Mouse (Mus musculus) liver, embryonic 14.5 days (tissue): Measurements from ENCODE around the gene Ensa. TPM values are rescaled to one million over a fixed set of nuclear protein-coding genes. Genes with fewer than 3 reads are reported as not detected.

ENCODE experiments used
- ATAC-seq: fragments of 200-750 bp; cut with Nextera tagmentation; 2 replicates; pipeline ENCODE4 v1.8.0; 2017; ENCODE audit warnings: moderate number of reproducible peaks, mild to moderate bottlenecking, moderate library complexity; ENCODE audit not compliant: insufficient read depth
- DNase-seq, 3 experiments: peaks; one replicate each; pipeline ENCODE4 v3.0.0-alpha.2; 2012 to 2013; ENCODE audit warnings: low read depth in 3 of 3, low spot score in 3 of 3
- H3K27ac ChIP-seq: fragments of 300-500 bp; sonication (generic); 2 replicates; pipeline ENCODE4 v1.5.1; 2014; ENCODE audit warnings: moderate library complexity, mild to moderate bottlenecking, control low read depth, inconsistent platforms
- H3K27me3 ChIP-seq: fragments of 300-500 bp; sonication (generic); 2 replicates; pipeline ENCODE4 v1.6.1; 2014; ENCODE audit warnings: mild to moderate bottlenecking, low read length, moderate library complexity; ENCODE audit not compliant: control insufficient read depth, insufficient read depth
- H3K36me3 ChIP-seq: fragments of 300-500 bp; sonication (generic); replicated peaks from 2 replicates; pipeline ENCODE4 v1.6.1; 2014; ENCODE audit warnings: low read depth; ENCODE audit not compliant: control insufficient read depth, insufficient read depth
- H3K4me1 ChIP-seq, 2 experiments: fragments of 200-500 bp in 1 of 2; fragments of 300-500 bp in 1 of 2; sonication (generic) in 1 of 2; replicated peaks; 2 replicates each; pipeline ENCODE4 v1.6.1; 2012 to 2014; ENCODE audit warnings: antibody characterized with exemption in 1 of 2, inconsistent platforms in 1 of 2, low read length in 1 of 2; ENCODE audit not compliant: control insufficient read depth in 2 of 2, insufficient read depth in 2 of 2
- H3K4me2 ChIP-seq: fragments of 300-500 bp; sonication (generic); 2 replicates; pipeline ENCODE4 v1.6.1; 2014; ENCODE audit warnings: low read depth, mild to moderate bottlenecking, control low read depth, moderate library complexity
- H3K4me3 ChIP-seq, 2 experiments: fragments of 200-500 bp in 1 of 2; fragments of 300-500 bp in 1 of 2; sonication (generic) in 1 of 2; 2 replicates each; pipeline ENCODE4 v1.5.1; 2012 to 2014; ENCODE audit warnings: low read depth in 2 of 2, low read length in 2 of 2, mild to moderate bottlenecking in 2 of 2, control low read depth in 1 of 2, inconsistent platforms in 1 of 2, moderate library complexity in 1 of 2; ENCODE audit not compliant: insufficient read depth in 1 of 2
- H3K9ac ChIP-seq: fragments of 300-500 bp; sonication (generic); replicated peaks from 2 replicates; pipeline ENCODE4 v1.6.1; 2014; ENCODE audit warnings: mild to moderate bottlenecking, control low read depth, moderate library complexity
- H3K9me3 ChIP-seq: fragments of 300-500 bp; sonication (generic); 2 replicates; pipeline ENCODE4 v1.6.1; 2016; ENCODE audit warnings: low read length, mixed read lengths; ENCODE audit not compliant: control insufficient read depth
- CTCF ChIP-seq: IDR thresholded peaks from 2 replicates; pipeline ENCODE4 v1.5.1; 2016; ENCODE audit warnings: antibody characterized with exemption, low read depth, control low read depth
- EP300 ChIP-seq: IDR thresholded peaks from 2 replicates; pipeline ENCODE4 v1.6.1; 2016; ENCODE audit warnings: antibody characterized with exemption, low read depth
- WGBS: fragments of 180-500 bp; shearing (Covaris S2); extraction: QIAGEN DNeasy Blood & Tissue Kit; methylation state at CpG from one replicate; pipeline ENCODE4 v1.1.7; 2014; ENCODE audit not compliant: insufficient replicate concordance; 5-methylcytosine and 5-hydroxymethylcytosine counted together
- polyA plus RNA-seq, 2 experiments: library from polyadenylated mRNA; depleted of rRNA in 1 of 2; stranded (reverse) in 1 of 2; unstranded in 1 of 2; fragments of >200 nt; fragmentation: Nextera tagmentation in 1 of 2; extraction: Ambion mirVana in 1 of 2; gene quantifications; 2 replicates each; pipeline versions ENCODE4 v1.2.1 to v1.2.3; 2012 to 2014

Ensa gene
- polyA plus RNA-seq, 2 experiments = 14.9 to 26.8 TPM

DNA sequence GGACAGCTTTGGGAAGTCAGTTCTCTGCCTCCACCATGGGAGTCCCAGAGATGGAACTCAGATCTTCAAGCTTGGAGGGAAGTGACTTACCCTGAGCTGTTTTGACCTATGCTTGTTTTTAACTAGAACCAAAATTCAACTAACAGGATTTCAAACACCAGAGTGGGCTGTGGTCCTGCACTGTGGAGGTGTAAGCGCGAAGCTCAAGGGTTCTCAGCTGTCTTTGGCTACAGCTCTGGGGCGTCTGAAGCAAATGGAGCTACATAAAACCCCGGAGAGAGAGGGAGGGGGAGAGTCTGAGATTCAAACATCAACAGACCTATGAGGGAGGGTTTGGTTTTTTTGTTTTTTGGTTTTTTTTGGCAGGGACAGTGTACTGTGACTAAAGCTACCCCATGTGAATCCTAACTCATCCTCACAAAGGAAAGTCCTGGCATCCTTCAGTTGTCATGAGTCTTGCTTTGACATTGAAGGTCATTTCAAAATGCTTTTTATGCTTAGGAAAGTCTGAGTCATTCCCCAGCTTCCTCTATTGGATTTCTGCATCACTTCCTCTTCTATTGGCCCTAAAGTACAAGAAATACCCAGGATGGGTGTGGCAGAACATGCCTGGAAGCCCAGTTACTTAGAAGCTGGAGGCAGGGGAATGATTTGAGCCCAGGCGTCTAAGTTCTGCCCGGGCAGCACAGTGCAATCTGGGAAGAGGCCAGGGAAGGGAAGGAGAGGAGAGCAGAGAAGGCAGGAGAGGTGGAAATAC, 25.7 kb downstream of the Ensa start:
- no peaks in the 10 kb centered on the region for H3K36me3 ChIP-seq
- H3K4me1 ChIP-seq = peaks cover 9 to 18% of the 10 kb centered on the region in 2 experiments
- peak overlapping the region; percentile 58 for H3K27ac ChIP-seq
- H3K9me3 ChIP-seq = no peaks in the 10 kb centered on the region
- WGBS = 41% methylated on average over 6 of the region's 6 CpGs
- H3K9ac ChIP-seq = no peak overlapping the region
- DNase-seq (no peak), ATAC-seq (peak; percentile 21; the same call in 1 of the 2 replicates)
- no peaks in the 10 kb centered on the region for H3K27me3 ChIP-seq
- H3K4me2 ChIP-seq = no peak overlapping the region
- no peak for TF ChIP-seq EP300
- TF ChIP-seq CTCF = no peak
- no peak overlapping the region for H3K4me3 ChIP-seq

DNA sequence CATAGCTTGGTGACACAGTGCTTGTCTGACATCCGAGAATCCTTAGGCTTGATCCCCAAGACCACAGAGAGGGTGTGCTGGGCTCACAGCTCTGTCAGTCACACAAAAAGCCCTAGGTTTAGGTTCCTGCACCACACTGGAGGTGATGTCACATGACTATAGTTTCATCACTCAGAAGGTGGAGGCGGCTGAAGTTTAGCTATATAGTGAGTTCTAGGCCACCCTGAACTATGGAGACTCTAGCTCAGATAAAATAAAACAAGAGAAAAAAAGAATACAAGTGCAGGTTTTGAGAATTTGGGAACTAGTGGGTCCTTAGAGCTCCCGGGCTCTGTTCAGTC, 26.2 kb downstream of the Ensa start:
- Histone ChIP-seq H3K4me1 (peaks cover 4 to 14% of the 10 kb centered on the region in 2 experiments), H3K4me2 (no peak overlapping the region), H3K36me3 (no peaks in the 10 kb centered on the region), H3K27me3 (no peaks in the 10 kb centered on the region), H3K9me3 (no peaks in the 10 kb centered on the region), H3K27ac (peak overlapping the region; percentile 58), H3K9ac (no peak overlapping the region), H3K4me3 (no peak overlapping the region)
- WGBS = 74% methylated on average over 3 of the region's 3 CpGs
- ATAC-seq = 0 out of 2 replicates have a peak, but pooled peaks have one; percentile 3
- no peak for TF ChIP-seq CTCF
- TF ChIP-seq EP300 = no peak
- DNase-seq = no peak

DNA sequence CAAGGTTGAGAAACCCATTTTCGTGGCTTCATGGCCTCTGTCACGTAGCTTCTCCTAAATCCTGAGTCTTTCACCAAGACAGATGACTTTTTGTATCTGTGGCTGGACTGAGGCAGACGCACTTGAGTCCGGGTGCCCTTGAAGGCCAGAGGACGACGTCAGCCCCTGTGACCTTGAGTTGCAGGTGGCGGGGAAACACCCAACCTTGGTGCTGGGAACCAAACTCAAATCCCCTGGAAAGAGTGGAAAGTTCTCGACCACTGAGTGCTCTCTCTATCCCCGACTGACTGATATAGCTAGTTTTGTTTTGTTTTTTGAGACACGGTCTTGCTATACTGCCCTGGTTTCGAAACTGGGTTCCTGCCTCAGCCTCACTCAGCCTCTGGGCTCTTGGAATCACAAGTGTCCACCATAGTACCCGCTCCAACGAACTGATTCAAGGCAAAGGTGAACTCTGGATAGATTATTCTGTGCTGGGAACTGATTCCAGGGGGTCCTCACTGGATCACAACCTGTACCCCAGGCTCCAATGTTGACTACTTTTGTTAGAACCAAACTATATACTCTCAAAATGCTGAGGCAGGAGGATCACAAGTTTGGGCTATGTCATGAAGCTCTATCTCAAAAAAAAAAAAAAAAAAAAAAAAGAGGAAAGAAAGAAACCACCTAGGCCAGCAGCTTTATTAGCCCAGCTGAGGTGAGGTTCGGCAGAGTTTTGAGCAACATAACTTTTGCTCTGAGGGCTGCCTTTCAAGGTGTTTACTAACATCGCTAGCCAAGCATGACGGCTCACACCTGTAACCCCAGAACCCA, 26.8 kb downstream of the Ensa start:
- ATAC-seq (no peak), DNase-seq (no peak)
- Histone ChIP-seq H3K27me3 (no peaks in the 10 kb centered on the region), H3K4me3 (no peak overlapping the region), H3K4me2 (no peak overlapping the region), H3K4me1 (peaks cover 0 to 12% of the 10 kb centered on the region in 2 experiments; a peak in 2 of 4 replicates), H3K9me3 (no peaks in the 10 kb centered on the region), H3K36me3 (no peaks in the 10 kb centered on the region), H3K9ac (no peak overlapping the region), H3K27ac (no peak overlapping the region; the same call in none of the 2 replicates)
- WGBS = 73% methylated on average over 16 of the region's 16 CpGs
- TF ChIP-seq EP300 (no peak), CTCF (no peak)

DNA sequence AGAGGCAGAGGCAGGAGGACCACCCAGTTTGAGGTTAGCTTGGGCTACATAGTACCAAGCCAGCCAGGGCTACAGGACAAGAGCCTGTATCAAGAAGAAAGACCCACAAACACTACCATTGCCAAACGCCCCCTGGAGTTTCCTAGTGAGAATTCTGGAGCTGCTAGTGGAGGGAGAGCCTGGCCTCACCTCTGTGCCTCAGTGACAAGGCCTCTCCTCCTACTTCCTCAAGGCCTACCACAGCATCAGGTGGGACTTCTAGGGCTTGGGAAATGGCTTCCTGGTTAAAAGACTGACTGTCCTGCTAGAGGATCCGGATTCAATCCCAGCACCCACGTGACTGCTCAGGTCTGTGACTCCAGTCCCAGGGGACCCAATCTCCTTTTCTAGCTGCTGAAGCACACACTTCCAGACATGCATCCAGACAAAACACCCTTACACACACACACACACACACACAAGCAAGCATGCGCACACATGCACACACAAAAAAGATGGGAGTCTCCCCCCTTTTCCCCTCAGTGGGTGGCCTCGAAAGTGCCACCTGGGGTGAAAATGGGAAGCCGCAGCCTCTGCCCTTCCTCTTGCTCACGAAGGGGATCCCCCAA, 27.5 kb downstream of the Ensa start:
- ATAC-seq (0 out of 2 replicates have a peak, but pooled peaks have one; percentile 14), DNase-seq (no peak)
- Histone ChIP-seq H3K4me1 (peaks cover 0 to 12% of the 10 kb centered on the region in 2 experiments; a peak in 3 of 4 replicates), H3K9me3 (no peaks in the 10 kb centered on the region), H3K4me2 (no peak overlapping the region), H3K27ac (no peak overlapping the region), H3K27me3 (no peaks in the 10 kb centered on the region), H3K9ac (no peak overlapping the region), H3K4me3 (no peak overlapping the region), H3K36me3 (no peaks in the 10 kb centered on the region)
- TF ChIP-seq EP300 = no peak
- peak; percentile 43 for TF ChIP-seq CTCF
- 60% methylated on average over 7 of the region's 7 CpGs for WGBS
